Mouse (Mus musculus) T-helper 1 cell (primary cell): ENCODE measurements around the gene B4gat1.
"Not testable (repeated sequence)": the region's sequence is repeated elsewhere in the genome, so short reads cannot be mapped to it uniquely, and the experiment has no call there.

ENCODE experiments used
- in situ Hi-C: fragments of 300-600 bp; cut with MboI, MseI; formaldehyde crosslinking; loops from one replicate; pipeline ENCODE4 v1.15.1; 2025; ENCODE audit warnings: high pct_unique_total_duplicates

The B4gat1 gene

GRCm38 (mm10) chr19:5083961-5084833, 45.6 kb downstream of the B4gat1 start:
- in situ Hi-C loops: no loop called here

GRCm38 (mm10) chr19:5084834-5085144, 46.2 kb downstream of the B4gat1 start:
- in situ Hi-C loops: no loop called here

- in situ Hi-C loops: no loop called here
These were observed 46.7 kb downstream of the B4gat1 start, which contains the start of gene Tmem151a for GRCm38 (mm10) chr19:5085145-5085863. Gene Tmem151a (minus strand): TSS chr19:5085531.

GRCm38 (mm10) chr19:5086533-5086932, 47.9 kb downstream of the B4gat1 start:
- in situ Hi-C loops: not testable (repeated sequence)

- in situ Hi-C loops: no loop called here
These were observed 49.5 kb downstream of the B4gat1 start, which contains the start of gene Yif1a for GRCm38 (mm10) chr19:5087884-5088728. Gene Yif1a (plus strand): TSS chr19:5088538.

GRCm38 (mm10) chr19:5089324-5089723, 50.7 kb downstream of the B4gat1 start:
- in situ Hi-C loops: no loop called here
